Mouse (Mus musculus) lung, adult 2 months (tissue): ENCODE results near the gene Nmnat3.

Source experiments
- CTCF ChIP-seq: fragments of 200-500 bp; IDR thresholded peaks from 2 replicates; pipeline ENCODE4 v1.5.1; 2011; ENCODE audit warnings: mild to moderate bottlenecking, low read length, control low read depth; ENCODE audit not compliant: insufficient read depth
- POLR2A ChIP-seq: fragments of 200-500 bp; IDR thresholded peaks from 2 replicates; pipeline ENCODE4 v1.6.1; 2011; ENCODE audit warnings: low read depth, mild to moderate bottlenecking, control low read depth, low read length, borderline replicate concordance; ENCODE audit errors: extremely low read depth

GRCm38 (mm10) chr9:98427906-98428517, 140.8 kb downstream of the Nmnat3 start:
- TF ChIP-seq CTCF, result no peak
- no peak for TF ChIP-seq POLR2A
